Mouse (Mus musculus) megakaryocyte, embryonic 14.5 days (primary cell): ENCODE measurements at regions not wholly inside any gene's neighbourhood (a gene's known extent, or its start where the extent isn't known, plus 50 kb on each side); places are given as distances from the start of the nearest gene placed in this dataset.

ENCODE experiments used
- FLI1 ChIP-seq: IDR thresholded peaks from 2 replicates; pipeline ENCODE4 v1.6.1; 2012; ENCODE audit warnings: low read length, inconsistent platforms, mixed read lengths
- GATA1 ChIP-seq: IDR thresholded peaks from 3 replicates; pipeline ENCODE4 v1.6.1; 2012; ENCODE audit warnings: mixed read lengths, low read length, inconsistent platforms, borderline replicate concordance

- TF ChIP-seq GATA1 (no peak), FLI1 (no peak)
Measured at GRCm38 (mm10) chr6:67161610-67162009, 76.4 kb upstream of the Serbp1 start.
